Mouse (Mus musculus): ENCODE measurements around the gene E130114P18Rik. TPM values are rescaled to one million over a fixed set of nuclear protein-coding genes. Genes with fewer than 3 reads are reported as not detected.

The E130114P18Rik gene
- 0.54 and 0.58 TPM in 2 replicates for polyA plus RNA-seq (2015; fragmentation: Nextera tagmentation; extraction: Ambion mirVana)

GRCm38 (mm10) chr4:97777706-97778176, at the start of gene E130114P18Rik:
TSS of gene E130114P18Rik (minus strand) at chr4:97778078.
- under 1% methylated on average over 37 of the region's 37 CpGs for WGBS
- peak within 1 kb of the TSS; percentile 80 for H3K4me3 ChIP-seq (ENCODE audit: low read length)
- peak within 1 kb of the TSS; percentile 85 for H3K4me2 ChIP-seq (replicated peaks; ENCODE audit: low read depth, low read length)
- no peaks in the 10 kb centered on the region for H3K36me3 ChIP-seq (ENCODE audit: insufficient read depth, low read length)
- H3K9ac ChIP-seq (replicated peaks; ENCODE audit: low read length), result peak within 1 kb of the TSS; percentile 93
- H3K4me1 ChIP-seq (ENCODE audit: insufficient read depth, low read length), result peaks cover 24% of the 10 kb centered on the region
- peaks cover 31% of the 10 kb centered on the region for H3K27me3 ChIP-seq (ENCODE audit: insufficient read depth, low read length)
- H3K9me3 ChIP-seq (ENCODE audit: low read length), result no peaks in the 10 kb centered on the region
- peak; percentile 81 for ATAC-seq (ENCODE audit: low FRiP score, low TSS enrichment)
- peak within 1 kb of the TSS; percentile 81 for H3K27ac ChIP-seq (ENCODE audit: low read length)

GRCm38 (mm10) chr4:97827115-97827514, 49.2 kb upstream of the E130114P18Rik start:
- WGBS, result 67% methylated on average over 6 of the region's 6 CpGs
- Histone ChIP-seq H3K27ac (ENCODE audit: low read length) (no peak overlapping the region), H3K4me1 (ENCODE audit: insufficient read depth, low read length) (0 out of 2 replicates have a peak, but pooled peaks cover 4% of the 10 kb centered on the region), H3K36me3 (ENCODE audit: insufficient read depth, low read length) (no peaks in the 10 kb centered on the region), H3K9me3 (ENCODE audit: low read length) (no peaks in the 10 kb centered on the region), H3K9ac (replicated peaks; ENCODE audit: low read length) (no peak overlapping the region), H3K4me3 (ENCODE audit: low read length) (no peak overlapping the region), H3K27me3 (ENCODE audit: insufficient read depth, low read length) (no peaks in the 10 kb centered on the region), H3K4me2 (replicated peaks; ENCODE audit: low read depth, low read length) (no peak overlapping the region)
- no peak for ATAC-seq (ENCODE audit: low FRiP score, low TSS enrichment)

DNA sequence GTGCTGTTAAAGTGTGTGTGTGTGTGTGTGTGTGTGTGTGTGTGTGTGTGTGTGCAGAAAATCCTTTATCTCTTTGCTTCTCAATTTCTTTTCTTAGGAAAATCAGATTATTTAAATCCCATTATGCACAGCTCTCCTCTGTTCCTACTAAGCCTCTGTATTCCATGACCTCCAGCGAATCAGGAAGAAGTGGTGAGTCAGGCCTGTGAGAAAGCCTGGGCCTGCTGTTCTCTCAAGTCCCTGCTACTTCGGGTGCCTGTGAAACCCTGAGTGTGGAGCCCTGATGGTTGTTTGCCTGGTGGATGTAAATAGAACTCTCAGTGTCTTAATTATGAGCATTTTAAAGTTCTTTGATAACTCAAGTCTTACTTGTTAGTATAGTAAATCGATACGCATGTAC, 48.0 kb upstream of the E130114P18Rik start:
- WGBS, result 84% methylated on average over 4 of the region's 4 CpGs
- Histone ChIP-seq H3K9me3 (ENCODE audit: low read length) (no peaks in the 10 kb centered on the region), H3K27ac (ENCODE audit: low read length) (no peak overlapping the region), H3K9ac (replicated peaks; ENCODE audit: low read length) (no peak overlapping the region), H3K27me3 (ENCODE audit: insufficient read depth, low read length) (no peaks in the 10 kb centered on the region), H3K4me1 (ENCODE audit: insufficient read depth, low read length) (0 out of 2 replicates have a peak, but pooled peaks cover 4% of the 10 kb centered on the region), H3K4me3 (ENCODE audit: low read length) (no peak overlapping the region), H3K36me3 (ENCODE audit: insufficient read depth, low read length) (no peaks in the 10 kb centered on the region), H3K4me2 (replicated peaks; ENCODE audit: low read depth, low read length) (no peak overlapping the region)
- ATAC-seq (ENCODE audit: low FRiP score, low TSS enrichment), result no peak

- 84% methylated on average over 4 of the region's 4 CpGs for WGBS
- no peak overlapping the region for H3K4me2 ChIP-seq (replicated peaks; ENCODE audit: low read depth, low read length)
- H3K27ac ChIP-seq (ENCODE audit: low read length), result no peak overlapping the region
- H3K4me1 ChIP-seq (ENCODE audit: insufficient read depth, low read length), result 0 out of 2 replicates have a peak, but pooled peaks cover 4% of the 10 kb centered on the region
- ATAC-seq (ENCODE audit: low FRiP score, low TSS enrichment), result no peak
- no peaks in the 10 kb centered on the region for H3K9me3 ChIP-seq (ENCODE audit: low read length)
- H3K9ac ChIP-seq (replicated peaks; ENCODE audit: low read length), result no peak overlapping the region
- H3K36me3 ChIP-seq (ENCODE audit: insufficient read depth, low read length), result no peaks in the 10 kb centered on the region
- H3K27me3 ChIP-seq (ENCODE audit: insufficient read depth, low read length), result no peaks in the 10 kb centered on the region
- H3K4me3 ChIP-seq (ENCODE audit: low read length), result no peak overlapping the region
Measured at GRCm38 (mm10) chr4:97825432-97825831, 47.6 kb upstream of the E130114P18Rik start.

GRCm38 (mm10) chr4:97824451-97824850, 46.6 kb upstream of the E130114P18Rik start:
- H3K4me2 ChIP-seq (replicated peaks; ENCODE audit: low read depth, low read length), result no peak overlapping the region
- 0 out of 2 replicates have a peak, but pooled peaks cover 4% of the 10 kb centered on the region for H3K4me1 ChIP-seq (ENCODE audit: insufficient read depth, low read length)
- H3K36me3 ChIP-seq (ENCODE audit: insufficient read depth, low read length), result no peaks in the 10 kb centered on the region
- no peak for ATAC-seq (ENCODE audit: low FRiP score, low TSS enrichment)
- WGBS, result 77% methylated on average over 4 of the region's 4 CpGs
- H3K9ac ChIP-seq (replicated peaks; ENCODE audit: low read length), result no peak overlapping the region
- no peaks in the 10 kb centered on the region for H3K9me3 ChIP-seq (ENCODE audit: low read length)
- no peak overlapping the region for H3K27ac ChIP-seq (ENCODE audit: low read length)
- no peaks in the 10 kb centered on the region for H3K27me3 ChIP-seq (ENCODE audit: insufficient read depth, low read length)
- H3K4me3 ChIP-seq (ENCODE audit: low read length), result no peak overlapping the region

DNA sequence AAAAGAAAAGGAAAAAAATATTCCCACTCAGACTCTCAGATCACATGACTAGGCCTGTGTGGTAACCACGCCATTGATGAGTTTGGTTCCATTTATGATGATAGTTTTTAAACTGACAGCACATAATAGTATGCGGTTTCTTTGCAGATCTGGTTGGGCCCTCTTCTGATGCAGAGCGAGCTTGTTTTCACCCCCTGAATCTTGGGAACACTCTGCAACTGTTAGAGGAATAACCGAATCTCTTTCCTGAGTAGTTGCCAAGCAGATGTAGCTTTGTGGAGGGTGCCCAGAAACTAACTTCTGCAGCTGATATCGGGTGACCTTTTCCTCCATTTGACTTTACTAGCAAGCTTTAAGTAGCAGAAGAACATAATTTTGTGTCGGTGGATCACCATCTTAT, 45.6 kb upstream of the E130114P18Rik start:
- no peaks in the 10 kb centered on the region for H3K9me3 ChIP-seq (ENCODE audit: low read length)
- ATAC-seq (ENCODE audit: low FRiP score, low TSS enrichment), result no peak
- no peak overlapping the region for H3K4me2 ChIP-seq (replicated peaks; ENCODE audit: low read depth, low read length)
- no peak overlapping the region for H3K27ac ChIP-seq (ENCODE audit: low read length)
- H3K36me3 ChIP-seq (ENCODE audit: insufficient read depth, low read length), result no peaks in the 10 kb centered on the region
- H3K27me3 ChIP-seq (ENCODE audit: insufficient read depth, low read length), result no peaks in the 10 kb centered on the region
- WGBS, result 89% methylated on average over 6 of the region's 6 CpGs
- 0 out of 2 replicates have a peak, but pooled peaks cover 7% of the 10 kb centered on the region for H3K4me1 ChIP-seq (ENCODE audit: insufficient read depth, low read length)
- no peak overlapping the region for H3K4me3 ChIP-seq (ENCODE audit: low read length)
- no peak overlapping the region for H3K9ac ChIP-seq (replicated peaks; ENCODE audit: low read length)

- Histone ChIP-seq H3K27me3 (ENCODE audit: insufficient read depth, low read length) (no peaks in the 10 kb centered on the region), H3K9ac (replicated peaks; ENCODE audit: low read length) (no peak overlapping the region), H3K4me1 (ENCODE audit: insufficient read depth, low read length) (0 out of 2 replicates have a peak, but pooled peaks cover 7% of the 10 kb centered on the region), H3K27ac (ENCODE audit: low read length) (no peak overlapping the region), H3K4me3 (ENCODE audit: low read length) (no peak overlapping the region), H3K36me3 (ENCODE audit: insufficient read depth, low read length) (no peaks in the 10 kb centered on the region), H3K4me2 (replicated peaks; ENCODE audit: low read depth, low read length) (no peak overlapping the region), H3K9me3 (ENCODE audit: low read length) (no peaks in the 10 kb centered on the region)
- no peak for ATAC-seq (ENCODE audit: low FRiP score, low TSS enrichment)
- 78% methylated on average over 4 of the region's 4 CpGs for WGBS
Measured at GRCm38 (mm10) chr4:97821556-97822251, 43.8 kb upstream of the E130114P18Rik start.

DNA sequence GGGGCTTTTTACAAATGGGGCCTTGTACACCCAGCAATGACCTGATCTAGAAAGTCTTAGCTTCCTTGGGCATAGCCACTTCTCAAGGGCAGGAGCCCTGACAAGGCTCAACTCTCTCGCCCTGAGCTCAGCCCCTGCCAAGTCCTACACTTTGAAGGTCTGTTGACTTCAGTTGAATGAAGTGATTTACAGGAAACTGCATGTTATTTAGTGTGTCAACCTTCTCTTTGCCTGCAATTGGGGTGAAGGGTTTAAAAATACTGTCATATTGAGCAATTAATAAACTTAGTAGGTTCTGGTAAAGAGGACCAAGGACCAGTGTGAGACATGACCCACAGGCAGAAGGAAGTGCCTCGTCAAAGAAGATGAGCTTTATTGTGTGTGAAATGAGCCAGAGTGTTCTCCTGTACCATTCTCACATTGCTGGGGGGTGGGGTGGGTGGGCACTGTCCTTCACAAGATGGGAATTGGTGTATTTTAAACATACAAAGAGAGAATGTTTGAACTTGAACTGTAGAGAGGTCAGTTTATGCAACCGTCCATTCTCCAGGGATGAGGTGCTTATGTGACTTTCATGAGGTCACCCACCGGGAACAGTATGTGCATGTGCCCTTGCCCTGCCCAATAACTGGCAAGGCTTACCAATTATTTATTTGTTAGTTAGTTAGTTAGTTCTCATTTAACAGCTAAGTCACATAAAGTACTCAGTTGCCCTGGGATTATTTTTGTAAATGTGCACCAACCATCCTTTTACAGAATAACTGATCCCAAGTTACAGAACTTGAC, 42.8 kb upstream of the E130114P18Rik start:
- no peak overlapping the region for H3K27ac ChIP-seq (ENCODE audit: low read length)
- H3K4me3 ChIP-seq (ENCODE audit: low read length), result no peak overlapping the region
- H3K27me3 ChIP-seq (ENCODE audit: insufficient read depth, low read length), result no peaks in the 10 kb centered on the region
- 0 out of 2 replicates have a peak, but pooled peaks cover 7% of the 10 kb centered on the region for H3K4me1 ChIP-seq (ENCODE audit: insufficient read depth, low read length)
- no peak for ATAC-seq (ENCODE audit: low FRiP score, low TSS enrichment)
- H3K36me3 ChIP-seq (ENCODE audit: insufficient read depth, low read length), result no peaks in the 10 kb centered on the region
- H3K4me2 ChIP-seq (replicated peaks; ENCODE audit: low read depth, low read length), result no peak overlapping the region
- no peak overlapping the region for H3K9ac ChIP-seq (replicated peaks; ENCODE audit: low read length)
- H3K9me3 ChIP-seq (ENCODE audit: low read length), result no peaks in the 10 kb centered on the region
- WGBS, result 63% methylated on average over 4 of the region's 4 CpGs

DNA sequence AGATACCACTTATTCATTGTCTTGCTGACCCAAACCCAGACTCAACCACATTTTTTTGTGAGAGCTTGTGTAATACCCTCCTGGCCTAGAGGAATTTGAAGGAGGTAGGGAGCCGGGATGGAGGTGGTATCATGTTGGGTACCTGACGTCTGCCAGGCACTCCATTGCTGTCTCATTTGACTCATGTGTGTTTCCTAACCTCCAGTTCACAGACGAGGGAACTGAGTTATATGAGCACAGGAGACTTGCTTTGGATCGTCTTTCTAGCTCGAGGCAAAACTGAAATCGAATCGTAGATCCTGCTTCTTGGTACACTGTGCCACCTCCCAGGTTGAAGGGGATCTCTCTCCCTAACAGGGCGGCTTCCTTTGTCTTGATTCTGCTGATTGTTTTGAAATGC, 41.2 kb upstream of the E130114P18Rik start:
- no peak for ATAC-seq (ENCODE audit: low FRiP score, low TSS enrichment)
- 79% methylated on average over 8 of the region's 8 CpGs for WGBS
- Histone ChIP-seq H3K9me3 (ENCODE audit: low read length) (no peaks in the 10 kb centered on the region), H3K27ac (ENCODE audit: low read length) (no peak overlapping the region), H3K4me1 (ENCODE audit: insufficient read depth, low read length) (0 out of 2 replicates have a peak, but pooled peaks cover 7% of the 10 kb centered on the region), H3K9ac (replicated peaks; ENCODE audit: low read length) (no peak overlapping the region), H3K27me3 (ENCODE audit: insufficient read depth, low read length) (no peaks in the 10 kb centered on the region), H3K4me3 (ENCODE audit: low read length) (no peak overlapping the region), H3K36me3 (ENCODE audit: insufficient read depth, low read length) (no peaks in the 10 kb centered on the region), H3K4me2 (replicated peaks; ENCODE audit: low read depth, low read length) (no peak overlapping the region)

Measured in kidney, embryonic 16.5 days (tissue).